Mouse (Mus musculus) forelimb bud, embryonic 11.5 days (tissue): ENCODE measurements at regions not wholly inside any gene's neighbourhood (a gene's known extent, or its start where the extent isn't known, plus 50 kb on each side); places are given as distances from the start of the nearest gene placed in this dataset.

Source experiments
- DNase-seq: peaks from one replicate; pipeline ENCODE4 v3.0.0-alpha.2; 2012; ENCODE audit warnings: low read depth, low spot score

GRCm38 (mm10) chr1:35783427-35783826 lies 284.8 kb upstream of the Hs6st1 start:
- DNase-seq, result no peak

DNA sequence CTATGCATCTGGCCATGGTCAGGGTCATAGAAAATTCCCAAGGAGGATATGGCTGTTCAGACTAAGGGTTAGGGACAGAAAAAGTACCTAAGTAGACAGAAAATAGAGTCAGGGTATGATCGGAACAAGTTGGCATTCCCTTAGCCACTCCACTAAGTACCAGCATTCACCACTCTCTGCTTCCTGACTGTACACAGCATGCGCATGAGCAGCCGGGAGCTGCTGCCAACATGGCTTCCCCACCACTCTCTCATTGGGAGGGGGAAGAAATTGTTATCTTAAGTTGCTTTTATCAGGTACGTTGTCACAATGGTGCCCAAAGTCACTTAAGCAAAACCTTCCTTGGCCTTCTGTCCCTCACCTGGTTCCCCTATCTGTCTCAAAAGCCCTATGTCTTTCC lies 282.0 kb upstream of the Hs6st1 start:
- no peak for DNase-seq

GRCm38 (mm10) chr1:35786668-35787213 lies 281.5 kb upstream of the Hs6st1 start:
- no peak for DNase-seq

DNA sequence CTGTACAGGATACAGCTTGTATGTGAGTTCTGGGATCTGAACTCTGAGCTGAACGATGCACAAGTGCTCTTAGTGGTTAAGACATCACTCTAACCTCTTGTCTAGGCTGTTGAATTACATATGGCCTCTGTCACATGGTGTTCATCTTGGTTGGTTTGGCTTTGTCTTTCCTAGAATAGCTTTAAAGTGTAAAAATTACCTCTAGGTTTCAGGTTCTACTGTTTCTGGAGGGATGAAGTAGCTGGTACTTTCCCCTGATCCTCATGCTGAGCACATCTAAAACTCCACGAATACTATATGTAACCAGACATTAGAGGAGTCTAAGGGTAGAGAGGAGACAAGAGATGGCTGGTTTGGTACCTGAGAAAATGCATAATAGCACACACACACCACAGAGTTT lies 271.1 kb upstream of the Hs6st1 start:
- DNase-seq, result no peak

- no peak for DNase-seq
Measured at GRCm38 (mm10) chr1:35797526-35797925, 270.7 kb upstream of the Hs6st1 start.

- no peak for DNase-seq
Measured at GRCm38 (mm10) chr1:35805546-35805945, 262.7 kb upstream of the Hs6st1 start.

GRCm38 (mm10) chr1:35806329-35806728 lies 261.9 kb upstream of the Hs6st1 start:
- DNase-seq, result no peak

DNA sequence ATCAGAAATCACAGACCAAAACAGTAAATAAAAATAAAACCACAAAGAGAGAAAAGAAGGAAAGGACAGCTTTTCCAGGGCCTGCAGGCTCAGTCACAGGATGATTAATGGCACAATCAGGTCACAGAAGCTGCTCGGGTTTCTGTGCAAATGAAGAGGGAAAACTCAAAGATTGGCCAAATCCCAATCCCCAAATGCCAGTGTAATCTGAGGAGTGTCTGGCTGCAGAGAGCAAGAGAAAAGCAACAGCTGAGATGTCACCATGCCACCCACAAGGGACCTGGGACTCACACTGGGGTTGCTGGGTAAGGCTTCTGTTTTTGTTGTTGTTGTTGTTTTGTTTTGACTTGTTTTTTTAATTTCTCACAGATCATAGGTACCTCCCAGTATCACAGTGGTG lies 261.5 kb upstream of the Hs6st1 start:
- DNase-seq, result no peak

DNA sequence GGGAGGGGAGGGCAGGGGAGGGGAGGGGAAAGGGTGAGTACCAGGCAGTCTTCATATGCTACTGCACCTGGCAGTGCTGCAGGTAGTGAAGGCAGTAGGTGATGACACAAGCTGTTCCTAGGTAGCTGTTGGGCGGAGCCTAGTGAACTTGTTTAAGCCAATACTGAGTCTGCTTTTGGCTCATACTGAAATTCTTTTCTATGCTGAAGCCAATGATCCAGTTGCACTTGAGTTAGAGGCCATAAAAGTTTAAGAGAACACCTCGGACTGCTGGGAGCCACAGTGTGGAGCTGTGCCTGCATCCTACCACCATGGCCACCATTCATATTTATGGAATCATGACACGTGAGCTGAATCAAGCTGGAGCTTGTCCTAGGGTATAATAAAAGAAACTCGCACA lies 259.3 kb upstream of the Hs6st1 start:
- DNase-seq, result no peak

GRCm38 (mm10) chr1:35809341-35809740 lies 258.9 kb upstream of the Hs6st1 start:
- no peak for DNase-seq

DNA sequence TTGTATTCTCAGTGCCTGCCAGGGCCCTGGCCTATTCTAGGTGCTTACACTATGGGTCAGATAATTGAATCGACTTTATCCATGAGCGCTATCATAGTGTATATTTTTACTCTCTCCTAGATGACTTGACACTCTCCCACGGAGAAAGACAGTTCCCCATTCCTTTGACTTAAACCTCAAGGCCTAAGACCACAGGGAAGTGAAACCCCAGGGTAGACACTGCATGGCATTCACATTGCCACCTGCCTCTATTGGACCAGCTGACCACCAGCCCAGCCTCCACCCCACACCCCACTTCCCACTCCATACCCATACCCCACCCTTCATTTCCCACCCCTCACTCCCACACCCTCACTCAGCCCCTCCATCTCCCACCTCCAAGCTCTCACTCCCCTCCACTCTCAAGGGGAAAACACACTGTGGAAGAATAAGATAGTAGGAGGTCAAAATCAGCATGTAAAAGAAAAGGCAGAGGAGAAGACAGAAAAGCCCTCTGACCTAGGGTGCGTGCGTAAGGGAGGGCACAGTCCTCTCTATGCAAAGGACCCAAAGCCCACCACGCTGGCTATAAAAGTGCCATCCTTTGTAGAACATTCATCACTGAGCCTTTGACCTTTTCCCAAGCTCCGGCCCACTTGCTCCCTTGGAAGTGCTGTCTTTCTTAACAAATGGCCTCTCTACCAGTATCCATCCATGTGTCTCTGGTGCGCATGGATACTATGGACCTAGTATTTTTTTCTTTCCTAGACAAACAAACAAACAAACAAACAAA lies 257.4 kb upstream of the Hs6st1 start:
- DNase-seq, result no peak

- no peak for DNase-seq
Measured at GRCm38 (mm10) chr1:35811380-35811779, 256.8 kb upstream of the Hs6st1 start.

GRCm38 (mm10) chr1:35811795-35812194 lies 256.4 kb upstream of the Hs6st1 start:
- no peak for DNase-seq

GRCm38 (mm10) chr1:35813625-35814024 lies 254.6 kb upstream of the Hs6st1 start:
- DNase-seq, result no peak

- DNase-seq, result no peak
Measured at GRCm38 (mm10) chr1:35814207-35814606, 254.0 kb upstream of the Hs6st1 start.

GRCm38 (mm10) chr1:35814751-35815150 lies 253.4 kb upstream of the Hs6st1 start:
- no peak for DNase-seq

DNA sequence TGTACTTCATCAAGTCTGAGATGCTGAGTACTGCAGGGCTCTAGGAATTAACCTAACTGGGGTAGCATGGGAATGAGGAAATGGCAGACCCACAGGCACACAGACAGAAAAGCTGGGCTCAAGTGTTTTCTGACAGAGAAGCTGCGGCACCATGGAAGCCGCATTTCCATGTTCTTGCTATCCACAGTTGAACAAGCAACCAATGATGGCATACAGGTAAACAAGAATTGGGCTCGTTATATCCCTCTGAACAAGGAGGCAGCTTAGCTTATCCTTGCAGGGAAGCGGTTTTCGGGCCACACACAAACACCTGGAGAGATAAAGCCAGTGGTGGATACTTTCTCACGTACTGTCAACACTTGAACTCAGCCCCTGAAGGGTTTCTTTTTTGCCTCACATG lies 246.4 kb upstream of the Hs6st1 start:
- no peak for DNase-seq

DNA sequence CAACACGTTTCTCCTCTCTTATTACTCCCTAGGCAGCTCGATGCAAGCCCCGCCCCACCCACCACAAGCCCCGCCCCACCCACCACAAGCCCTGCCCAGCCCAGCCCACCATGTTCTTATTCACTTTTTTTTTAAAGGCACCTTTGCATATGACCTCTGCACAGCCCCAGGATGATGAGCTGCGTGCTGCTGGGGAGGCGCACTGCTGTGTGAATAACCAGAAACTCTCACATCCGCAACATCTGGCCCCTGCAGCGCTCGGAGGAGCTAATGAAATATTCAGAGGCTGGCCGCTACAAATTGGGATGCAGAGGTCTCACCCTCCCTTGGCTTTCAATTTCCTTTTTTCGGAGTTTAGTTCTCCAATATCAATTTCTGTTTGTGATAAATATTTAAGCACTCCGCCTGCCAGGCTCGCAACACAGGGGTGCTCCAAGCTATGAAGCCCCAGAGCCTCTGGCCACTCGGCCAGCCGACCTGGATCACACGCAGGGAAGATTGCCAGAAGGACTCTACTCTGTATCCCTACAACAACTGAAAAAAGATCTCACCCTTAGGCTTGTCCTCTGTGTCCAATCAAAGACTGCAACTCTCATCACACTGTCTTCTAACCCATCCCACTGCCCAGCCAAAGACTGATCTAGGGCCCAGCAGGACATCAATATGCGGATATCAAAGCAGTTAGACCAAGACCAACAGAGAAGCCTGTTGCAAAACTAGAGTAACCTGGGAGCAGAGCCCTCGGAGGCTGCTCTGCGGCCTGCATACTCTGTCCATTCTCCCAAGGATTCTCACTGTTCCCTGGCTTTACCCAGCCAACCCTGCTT lies 245.6 kb upstream of the Hs6st1 start:
- DNase-seq, result peak; percentile 32

GRCm38 (mm10) chr1:35823496-35823895 lies 244.7 kb upstream of the Hs6st1 start:
- DNase-seq, result no peak

- DNase-seq, result peak; percentile 43
Measured at GRCm38 (mm10) chr1:35823981-35824880, 244.0 kb upstream of the Hs6st1 start.

DNA sequence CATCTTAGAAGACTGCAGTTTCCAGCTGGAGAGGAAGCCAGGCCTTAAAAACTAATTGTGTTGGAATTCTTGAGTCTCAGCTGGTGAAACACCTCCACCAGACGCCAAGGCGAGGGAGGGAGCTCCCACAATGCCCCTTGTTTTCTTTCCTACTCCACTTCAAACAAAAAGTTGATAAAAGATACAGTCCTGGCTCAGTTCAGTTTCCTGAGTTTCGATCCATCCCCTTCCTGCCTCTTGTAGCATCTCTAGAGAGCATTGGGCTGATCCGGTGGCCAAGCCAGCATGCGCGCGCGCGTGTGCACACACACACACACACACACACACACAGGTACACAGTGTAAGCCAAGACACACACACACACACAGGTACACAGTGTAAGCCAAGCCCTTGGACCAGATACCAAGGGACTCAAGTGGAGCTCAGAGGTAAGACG lies 242.7 kb upstream of the Hs6st1 start:
- DNase-seq, result peak; percentile 41
